Mouse (Mus musculus) hindbrain, embryonic 16.5 days (tissue): Measurements from ENCODE around the gene Mcee. TPM values are rescaled to one million over a fixed set of nuclear protein-coding genes. Genes with fewer than 3 reads are reported as not detected.

Experiments
- ATAC-seq: fragments of 200-750 bp; cut with Nextera tagmentation; 2 replicates; pipeline ENCODE4 v1.8.0; 2017; ENCODE audit warnings: moderate TSS enrichment, moderate library complexity
- H3K27ac ChIP-seq: fragments of 300-500 bp; sonication (generic); 2 replicates; pipeline ENCODE4 v1.5.1; 2014; ENCODE audit warnings: low read depth, mild to moderate bottlenecking, control low read depth, low read length, moderate library complexity
- H3K27me3 ChIP-seq: fragments of 300-500 bp; sonication (generic); replicated peaks from 2 replicates; pipeline ENCODE4 v1.6.1; 2014; ENCODE audit warnings: low read length; ENCODE audit not compliant: control insufficient read depth, insufficient read depth
- H3K36me3 ChIP-seq: fragments of 300-500 bp; sonication (generic); 2 replicates; pipeline ENCODE4 v1.6.1; 2014; ENCODE audit warnings: mild to moderate bottlenecking, low read length, moderate library complexity, mixed read lengths; ENCODE audit not compliant: control insufficient read depth, insufficient read depth
- H3K4me1 ChIP-seq: fragments of 300-500 bp; sonication (generic); 2 replicates; pipeline ENCODE4 v1.6.1; 2014; ENCODE audit warnings: low read depth, low read length; ENCODE audit not compliant: control insufficient read depth, insufficient read depth
- H3K4me2 ChIP-seq: fragments of 300-500 bp; sonication (generic); 2 replicates; pipeline ENCODE4 v1.6.1; 2014; ENCODE audit warnings: mild to moderate bottlenecking, low read length, control low read depth, moderate library complexity
- H3K4me3 ChIP-seq: fragments of 300-500 bp; sonication (generic); 2 replicates; pipeline ENCODE4 v1.5.1; 2014; ENCODE audit warnings: mild to moderate bottlenecking, low read length, control low read depth, moderate library complexity
- H3K9ac ChIP-seq: fragments of 300-500 bp; sonication (generic); 2 replicates; pipeline ENCODE4 v1.6.1; 2014; ENCODE audit warnings: low read depth, mild to moderate bottlenecking, control low read depth, low read length, moderate library complexity
- H3K9me3 ChIP-seq: fragments of 300-500 bp; sonication (generic); 2 replicates; pipeline ENCODE4 v1.6.1; 2014; ENCODE audit warnings: mild to moderate bottlenecking, low read length, moderate library complexity; ENCODE audit not compliant: control insufficient read depth
- WGBS: fragments of 180-500 bp; shearing (Covaris S2); extraction: QIAGEN DNeasy Blood & Tissue Kit; methylation state at CpG from one replicate; pipeline ENCODE4 v1.1.7; 2014; 5-methylcytosine and 5-hydroxymethylcytosine counted together
- polyA plus RNA-seq: library from polyadenylated mRNA; unstranded; fragments of >200 nt; fragmentation: Nextera tagmentation; extraction: Ambion mirVana; gene quantifications from 2 replicates; pipeline ENCODE4 v1.2.1, GENCODE M21; 2015

Mcee gene
- polyA plus RNA-seq = 51.2 and 67.9 TPM in 2 replicates

GRCm38 (mm10) chr7:64392122-64392818, at the start of gene Mcee, which contains the start of gene Mphosph10:
Gene Mcee, plus strand, starts transcription at chr7:64392607.
Gene Mphosph10, minus strand, starts transcription at chr7:64392268.
- Histone ChIP-seq H3K36me3 (peaks cover 3% of the 10 kb centered on the region), H3K4me1 (peaks cover 9% of the 10 kb centered on the region), H3K9ac (peak within 1 kb of the TSS; percentile 85), H3K27me3 (no peaks in the 10 kb centered on the region), H3K4me3 (peak within 1 kb of the TSS; percentile 82), H3K4me2 (peak within 1 kb of the TSS; percentile 72), H3K9me3 (no peaks in the 10 kb centered on the region), H3K27ac (peak within 1 kb of the TSS; percentile 85)
- under 1% methylated on average over 53 of the region's 54 CpGs for WGBS
- peak; percentile 99 for ATAC-seq

- ATAC-seq = no peak
- H3K36me3 ChIP-seq = 0 out of 2 replicates have a peak, but pooled peaks cover 4% of the 10 kb centered on the region
Observed at GRCm38 (mm10) chr7:64347813-64348212, 44.6 kb upstream of the Mcee start.

GRCm38 (mm10) chr7:64349147-64349861, 43.1 kb upstream of the Mcee start:
- WGBS = 74% methylated on average over 15 of the region's 15 CpGs
- peak; percentile 65 for ATAC-seq
- H3K36me3 ChIP-seq = peaks cover 9% of the 10 kb centered on the region; the same call in 1 of the 2 replicates

More at GRCm38 (mm10) chr7:64347813-64348212, 44.6 kb upstream of the Mcee start:
- Histone ChIP-seq H3K4me2 (no peak overlapping the region), H3K9me3 (no peaks in the 10 kb centered on the region), H3K4me1 (peaks cover 5% of the 10 kb centered on the region; the same call in 1 of the 2 replicates), H3K27ac (no peak overlapping the region), H3K9ac (no peak overlapping the region), H3K27me3 (no peaks in the 10 kb centered on the region), H3K4me3 (no peak overlapping the region)
- 95% methylated on average over 1 of the region's 1 CpGs for WGBS

GRCm38 (mm10) chr7:64351087-64351486, 41.3 kb upstream of the Mcee start:
- 62% methylated on average over 4 of the region's 4 CpGs for WGBS
- no peaks in the 10 kb centered on the region for H3K27me3 ChIP-seq
- peak; percentile 94 for ATAC-seq
- no peak overlapping the region for H3K4me3 ChIP-seq
- H3K9me3 ChIP-seq = no peaks in the 10 kb centered on the region
- peak overlapping the region; percentile 72 for H3K27ac ChIP-seq
- peaks cover 5% of the 10 kb centered on the region; the same call in 1 of the 2 replicates for H3K4me1 ChIP-seq
- H3K4me2 ChIP-seq = no peak overlapping the region
- no peak overlapping the region for H3K9ac ChIP-seq
- peaks cover 9% of the 10 kb centered on the region; the same call in 1 of the 2 replicates for H3K36me3 ChIP-seq

More at GRCm38 (mm10) chr7:64349147-64349861, 43.1 kb upstream of the Mcee start:
- H3K9me3 ChIP-seq = no peaks in the 10 kb centered on the region
- no peaks in the 10 kb centered on the region for H3K27me3 ChIP-seq
- H3K9ac ChIP-seq = no peak overlapping the region
- 0 out of 2 replicates have a peak overlapping the region, but pooled peaks have one; percentile 1 for H3K27ac ChIP-seq
- no peak overlapping the region for H3K4me2 ChIP-seq
- no peak overlapping the region for H3K4me3 ChIP-seq
- peaks cover 5% of the 10 kb centered on the region; the same call in 1 of the 2 replicates for H3K4me1 ChIP-seq

- peaks cover 5% of the 10 kb centered on the region; the same call in 1 of the 2 replicates for H3K4me1 ChIP-seq
- H3K27ac ChIP-seq = no peak overlapping the region
- 21% methylated on average over 14 of the region's 14 CpGs for WGBS
- no peak for ATAC-seq
- no peak overlapping the region for H3K9ac ChIP-seq
- no peaks in the 10 kb centered on the region for H3K27me3 ChIP-seq
- no peak overlapping the region for H3K4me3 ChIP-seq
- peaks cover 8% of the 10 kb centered on the region for H3K36me3 ChIP-seq
- H3K4me2 ChIP-seq = no peak overlapping the region
- no peaks in the 10 kb centered on the region for H3K9me3 ChIP-seq
Observed at GRCm38 (mm10) chr7:64354206-64354605, 38.2 kb upstream of the Mcee start.

- 88% methylated on average over 5 of the region's 5 CpGs for WGBS
- Histone ChIP-seq H3K4me1 (no peaks in the 10 kb centered on the region), H3K9me3 (no peaks in the 10 kb centered on the region), H3K36me3 (peaks cover 8% of the 10 kb centered on the region), H3K27me3 (no peaks in the 10 kb centered on the region), H3K4me2 (no peak overlapping the region), H3K4me3 (no peak overlapping the region), H3K9ac (no peak overlapping the region), H3K27ac (no peak overlapping the region)
- no peak for ATAC-seq
Observed at GRCm38 (mm10) chr7:64356661-64357060, 35.7 kb upstream of the Mcee start.

- no peak overlapping the region for H3K27ac ChIP-seq
- WGBS = 78% methylated on average over 9 of the region's 9 CpGs
- H3K4me2 ChIP-seq = no peak overlapping the region
- H3K4me3 ChIP-seq = no peak overlapping the region
- ATAC-seq = peak; percentile 79
- no peaks in the 10 kb centered on the region for H3K4me1 ChIP-seq
- H3K9me3 ChIP-seq = no peaks in the 10 kb centered on the region
- H3K36me3 ChIP-seq = peaks cover 11% of the 10 kb centered on the region
- no peaks in the 10 kb centered on the region for H3K27me3 ChIP-seq
- no peak overlapping the region for H3K9ac ChIP-seq
Observed at GRCm38 (mm10) chr7:64357405-64357804, 35.0 kb upstream of the Mcee start.

- WGBS = 76% methylated on average over 6 of the region's 6 CpGs
- Histone ChIP-seq H3K9ac (no peak overlapping the region), H3K4me3 (no peak overlapping the region), H3K4me1 (no peaks in the 10 kb centered on the region), H3K36me3 (peaks cover 9% of the 10 kb centered on the region), H3K27me3 (no peaks in the 10 kb centered on the region), H3K4me2 (no peak overlapping the region), H3K9me3 (no peaks in the 10 kb centered on the region), H3K27ac (no peak overlapping the region)
- no peak for ATAC-seq
Observed at GRCm38 (mm10) chr7:64358666-64359065, 33.7 kb upstream of the Mcee start.
